Mouse (Mus musculus): Measurements from ENCODE around the gene Nop16. TPM values are rescaled to one million over a fixed set of nuclear protein-coding genes. Genes with fewer than 3 reads are reported as not detected.
A peak's percentile ranks its signal among the peaks of the same experiment; 100 is the strongest.

Nop16 gene
- total and polyA plus RNA-seq, 2 experiments from 2014 or later: 37.5 to 58.0 TPM

DNA sequence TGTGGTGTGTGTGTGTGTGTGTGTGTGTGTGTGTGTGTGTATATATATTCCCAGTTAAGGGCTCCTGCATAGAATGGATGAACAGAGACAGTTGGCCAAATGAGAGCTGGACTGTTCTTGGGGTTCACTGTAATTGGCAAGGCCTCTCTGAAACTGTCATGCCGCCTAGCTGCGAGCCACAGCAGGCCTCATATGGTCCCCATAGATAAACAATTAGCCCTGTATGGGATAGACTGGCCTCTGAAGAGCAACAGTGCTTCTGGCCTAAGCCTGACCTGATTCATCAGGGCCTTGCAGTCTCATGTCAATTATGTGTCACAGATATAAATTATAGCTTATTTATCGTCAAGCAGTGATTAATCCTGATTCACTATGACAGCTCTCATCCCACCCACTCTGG, 18.1 kb upstream of the Nop16 start:
- no peak for TF ChIP-seq CTCF (IDR thresholded peaks at IDR 0.05; ENCODE audit: low read depth)
- Histone ChIP-seq H3K4me3 (ENCODE audit: low read depth, low read length) (no peak overlapping the region), H3K36me3 (ENCODE audit: insufficient read depth) (peaks cover 31% of the 10 kb centered on the region), H3K9ac (no peak overlapping the region), H3K4me1 (ENCODE audit: insufficient read depth) (peaks cover 13% of the 10 kb centered on the region; the same call in 1 of the 2 replicates), H3K27ac (ENCODE audit: low read depth, low read length) (no peak overlapping the region), H3K27me3 (ENCODE audit: insufficient read depth, low read length) (no peaks in the 10 kb centered on the region), H3K9me3 (ENCODE audit: low read length) (no peaks in the 10 kb centered on the region), H3K4me2 (ENCODE audit: low read depth) (peak overlapping the region; percentile 73)
- DNase-seq (no peak), ATAC-seq (no peak)
- WGBS: 68% methylated on average over 3 of the region's 3 CpGs

- WGBS: 72% methylated on average over 5 of the region's 5 CpGs
- no peak for TF ChIP-seq CTCF (IDR thresholded peaks at IDR 0.05; ENCODE audit: low read depth)
- no peak overlapping the region for H3K4me2 ChIP-seq (ENCODE audit: low read depth)
- no peaks in the 10 kb centered on the region for H3K9me3 ChIP-seq (ENCODE audit: low read length)
- ATAC-seq (no peak), DNase-seq (no peak)
- no peak overlapping the region for H3K27ac ChIP-seq (ENCODE audit: low read depth, low read length)
- H3K27me3 ChIP-seq (ENCODE audit: insufficient read depth, low read length): no peaks in the 10 kb centered on the region
- peaks cover 13% of the 10 kb centered on the region; the same call in 1 of the 2 replicates for H3K4me1 ChIP-seq (ENCODE audit: insufficient read depth)
- peaks cover 32% of the 10 kb centered on the region for H3K36me3 ChIP-seq (ENCODE audit: insufficient read depth)
- no peak overlapping the region for H3K4me3 ChIP-seq (ENCODE audit: low read depth, low read length)
- H3K9ac ChIP-seq: no peak overlapping the region
Observed at GRCm38 (mm10) chr13:54607204-54607603, 17.3 kb upstream of the Nop16 start.

DNA sequence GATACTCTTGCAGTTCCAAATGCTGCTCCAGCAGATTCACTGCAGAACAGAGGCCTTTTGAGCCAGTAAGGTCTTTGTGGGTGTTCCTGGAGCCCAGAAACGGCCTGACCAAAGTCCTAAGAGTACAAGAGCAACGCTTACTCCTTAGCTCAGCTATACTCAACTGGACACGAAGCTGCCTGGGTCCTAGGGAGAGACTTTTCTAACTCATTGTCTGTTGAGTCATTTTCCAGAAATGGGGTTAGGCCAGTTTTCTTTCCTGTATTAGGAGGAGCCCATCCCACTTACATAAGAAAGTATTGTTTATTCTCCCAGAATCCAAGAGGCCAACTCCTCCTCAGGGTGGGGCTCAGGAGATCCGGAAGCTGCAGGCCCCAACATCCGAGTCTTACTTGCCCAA, 15.5 kb upstream of the Nop16 start:
- ATAC-seq (no peak), DNase-seq (no peak)
- Histone ChIP-seq H3K27ac (ENCODE audit: low read depth, low read length) (no peak overlapping the region), H3K4me2 (ENCODE audit: low read depth) (no peak overlapping the region), H3K27me3 (ENCODE audit: insufficient read depth, low read length) (no peaks in the 10 kb centered on the region), H3K4me1 (ENCODE audit: insufficient read depth) (peaks cover 13% of the 10 kb centered on the region; the same call in 1 of the 2 replicates), H3K4me3 (ENCODE audit: low read depth, low read length) (no peak overlapping the region), H3K9ac (no peak overlapping the region), H3K36me3 (ENCODE audit: insufficient read depth) (peaks cover 37% of the 10 kb centered on the region), H3K9me3 (ENCODE audit: low read length) (no peaks in the 10 kb centered on the region)
- WGBS: 78% methylated on average over 5 of the region's 5 CpGs
- no peak for TF ChIP-seq CTCF (IDR thresholded peaks at IDR 0.05; ENCODE audit: low read depth)

DNA sequence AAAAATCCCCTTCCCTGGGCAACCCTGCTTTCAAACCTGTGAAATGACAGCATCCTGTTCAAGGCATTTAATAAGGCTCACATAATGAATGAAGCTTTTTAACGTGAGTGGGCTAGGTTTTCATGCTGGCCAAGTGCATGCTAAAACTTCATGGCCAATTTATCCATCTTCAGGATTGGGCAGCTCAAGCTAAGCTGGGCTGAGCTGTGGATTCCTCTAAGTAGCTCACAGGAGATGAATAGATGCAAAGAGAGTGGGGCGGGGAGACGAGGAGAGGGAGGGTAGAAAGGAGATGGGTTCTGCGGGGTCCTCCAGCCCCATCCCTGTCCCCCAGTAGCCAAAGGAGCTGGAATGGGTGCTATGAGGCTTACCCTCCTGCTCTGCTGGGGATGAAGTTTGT, 14.3 kb upstream of the Nop16 start:
- no peak overlapping the region for H3K27ac ChIP-seq (ENCODE audit: low read depth, low read length)
- H3K4me3 ChIP-seq (ENCODE audit: low read depth, low read length): no peak overlapping the region
- TF ChIP-seq CTCF (IDR thresholded peaks at IDR 0.05; ENCODE audit: low read depth): no peak
- H3K4me2 ChIP-seq (ENCODE audit: low read depth): no peak overlapping the region
- H3K36me3 ChIP-seq (ENCODE audit: insufficient read depth): peaks cover 37% of the 10 kb centered on the region
- ATAC-seq: no peak
- H3K9me3 ChIP-seq (ENCODE audit: low read length): no peaks in the 10 kb centered on the region
- WGBS: 34% methylated on average over 4 of the region's 4 CpGs
- DNase-seq: no peak
- peaks cover 7% of the 10 kb centered on the region; the same call in 1 of the 2 replicates for H3K4me1 ChIP-seq (ENCODE audit: insufficient read depth)
- no peak overlapping the region for H3K9ac ChIP-seq
- H3K27me3 ChIP-seq (ENCODE audit: insufficient read depth, low read length): no peaks in the 10 kb centered on the region

DNA sequence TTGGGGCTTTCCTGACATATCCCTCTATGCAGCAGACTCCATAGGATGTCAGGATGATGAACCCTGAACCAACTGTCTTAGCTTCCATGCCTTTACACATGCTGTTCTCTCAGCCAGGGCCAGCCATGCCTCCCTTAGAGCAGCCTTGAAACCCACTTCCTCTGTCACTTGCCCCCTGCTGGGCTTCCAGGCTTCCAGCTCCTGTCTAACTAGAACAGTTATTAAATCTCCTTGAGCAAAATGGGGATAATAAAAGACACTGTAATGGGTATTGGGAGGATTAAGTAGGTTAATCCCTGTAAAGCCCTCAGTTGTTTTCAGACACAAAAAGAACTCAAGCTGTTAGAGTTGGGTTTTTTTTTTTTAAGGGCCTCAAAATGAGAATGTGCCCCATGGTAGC, 13.6 kb upstream of the Nop16 start:
- no peaks in the 10 kb centered on the region for H3K4me1 ChIP-seq (ENCODE audit: insufficient read depth)
- ATAC-seq (no peak), DNase-seq (no peak)
- H3K36me3 ChIP-seq (ENCODE audit: insufficient read depth): peaks cover 40% of the 10 kb centered on the region
- H3K27ac ChIP-seq (ENCODE audit: low read depth, low read length): no peak overlapping the region
- H3K4me2 ChIP-seq (ENCODE audit: low read depth): no peak overlapping the region
- no peak overlapping the region for H3K4me3 ChIP-seq (ENCODE audit: low read depth, low read length)
- H3K9ac ChIP-seq: no peak overlapping the region
- H3K27me3 ChIP-seq (ENCODE audit: insufficient read depth, low read length): no peaks in the 10 kb centered on the region
- no peaks in the 10 kb centered on the region for H3K9me3 ChIP-seq (ENCODE audit: low read length)
- peak; percentile 4; the same call in 1 of the 2 replicates for TF ChIP-seq CTCF (IDR thresholded peaks at IDR 0.05; ENCODE audit: low read depth)

- no peak for DNase-seq
- 49% methylated on average over 3 of the region's 3 CpGs for WGBS
- peaks cover 48% of the 10 kb centered on the region for H3K36me3 ChIP-seq (ENCODE audit: insufficient read depth)
- H3K4me2 ChIP-seq (ENCODE audit: low read depth): no peak overlapping the region
- no peak for ATAC-seq
- H3K4me3 ChIP-seq (ENCODE audit: low read depth, low read length): no peak overlapping the region
- TF ChIP-seq CTCF (IDR thresholded peaks at IDR 0.05; ENCODE audit: low read depth): no peak
- H3K27me3 ChIP-seq (ENCODE audit: insufficient read depth, low read length): no peaks in the 10 kb centered on the region
- H3K9me3 ChIP-seq (ENCODE audit: low read length): no peaks in the 10 kb centered on the region
- H3K9ac ChIP-seq: no peak overlapping the region
- no peaks in the 10 kb centered on the region for H3K4me1 ChIP-seq (ENCODE audit: insufficient read depth)
- no peak overlapping the region for H3K27ac ChIP-seq (ENCODE audit: low read depth, low read length)
Observed at GRCm38 (mm10) chr13:54602639-54603111, 12.8 kb upstream of the Nop16 start.

- H3K27me3 ChIP-seq (ENCODE audit: insufficient read depth, low read length): no peaks in the 10 kb centered on the region
- H3K9me3 ChIP-seq (ENCODE audit: low read length): no peaks in the 10 kb centered on the region
- ATAC-seq (no peak), DNase-seq (no peak)
- no peak overlapping the region for H3K9ac ChIP-seq
- peaks cover 55% of the 10 kb centered on the region for H3K36me3 ChIP-seq (ENCODE audit: insufficient read depth)
- H3K4me1 ChIP-seq (ENCODE audit: insufficient read depth): no peaks in the 10 kb centered on the region
- H3K27ac ChIP-seq (ENCODE audit: low read depth, low read length): no peak overlapping the region
- no peak overlapping the region for H3K4me2 ChIP-seq (ENCODE audit: low read depth)
- 92% methylated on average over 12 of the region's 12 CpGs for WGBS
- TF ChIP-seq CTCF (IDR thresholded peaks at IDR 0.05; ENCODE audit: low read depth): no peak
- H3K4me3 ChIP-seq (ENCODE audit: low read depth, low read length): no peak overlapping the region
Observed at GRCm38 (mm10) chr13:54598622-54599143, 8.8 kb upstream of the Nop16 start.

All from forebrain, postnatal 0 days (tissue).